Mouse (Mus musculus) hindbrain, embryonic 16.5 days (tissue): ENCODE measurements at regions not wholly inside any gene's neighbourhood (a gene's known extent, or its start where the extent isn't known, plus 50 kb on each side); places are given as distances from the start of the nearest gene placed in this dataset.
A peak's percentile ranks its signal among the peaks of the same experiment; 100 is the strongest.

Source experiments
- ATAC-seq: fragments of 200-750 bp; cut with Nextera tagmentation; 2 replicates; pipeline ENCODE4 v1.8.0; 2017; ENCODE audit warnings: moderate TSS enrichment, moderate library complexity
- H3K27ac ChIP-seq: fragments of 300-500 bp; sonication (generic); 2 replicates; pipeline ENCODE4 v1.5.1; 2014; ENCODE audit warnings: low read depth, mild to moderate bottlenecking, control low read depth, low read length, moderate library complexity
- H3K27me3 ChIP-seq: fragments of 300-500 bp; sonication (generic); replicated peaks from 2 replicates; pipeline ENCODE4 v1.6.1; 2014; ENCODE audit warnings: low read length; ENCODE audit not compliant: control insufficient read depth, insufficient read depth
- H3K36me3 ChIP-seq: fragments of 300-500 bp; sonication (generic); 2 replicates; pipeline ENCODE4 v1.6.1; 2014; ENCODE audit warnings: mild to moderate bottlenecking, low read length, moderate library complexity, mixed read lengths; ENCODE audit not compliant: control insufficient read depth, insufficient read depth
- H3K4me1 ChIP-seq: fragments of 300-500 bp; sonication (generic); 2 replicates; pipeline ENCODE4 v1.6.1; 2014; ENCODE audit warnings: low read depth, low read length; ENCODE audit not compliant: control insufficient read depth, insufficient read depth
- H3K4me2 ChIP-seq: fragments of 300-500 bp; sonication (generic); 2 replicates; pipeline ENCODE4 v1.6.1; 2014; ENCODE audit warnings: mild to moderate bottlenecking, low read length, control low read depth, moderate library complexity
- H3K4me3 ChIP-seq: fragments of 300-500 bp; sonication (generic); 2 replicates; pipeline ENCODE4 v1.5.1; 2014; ENCODE audit warnings: mild to moderate bottlenecking, low read length, control low read depth, moderate library complexity
- H3K9ac ChIP-seq: fragments of 300-500 bp; sonication (generic); 2 replicates; pipeline ENCODE4 v1.6.1; 2014; ENCODE audit warnings: low read depth, mild to moderate bottlenecking, control low read depth, low read length, moderate library complexity
- H3K9me3 ChIP-seq: fragments of 300-500 bp; sonication (generic); 2 replicates; pipeline ENCODE4 v1.6.1; 2014; ENCODE audit warnings: mild to moderate bottlenecking, low read length, moderate library complexity; ENCODE audit not compliant: control insufficient read depth
- WGBS: fragments of 180-500 bp; shearing (Covaris S2); extraction: QIAGEN DNeasy Blood & Tissue Kit; methylation state at CpG from one replicate; pipeline ENCODE4 v1.1.7; 2014; 5-methylcytosine and 5-hydroxymethylcytosine counted together

DNA sequence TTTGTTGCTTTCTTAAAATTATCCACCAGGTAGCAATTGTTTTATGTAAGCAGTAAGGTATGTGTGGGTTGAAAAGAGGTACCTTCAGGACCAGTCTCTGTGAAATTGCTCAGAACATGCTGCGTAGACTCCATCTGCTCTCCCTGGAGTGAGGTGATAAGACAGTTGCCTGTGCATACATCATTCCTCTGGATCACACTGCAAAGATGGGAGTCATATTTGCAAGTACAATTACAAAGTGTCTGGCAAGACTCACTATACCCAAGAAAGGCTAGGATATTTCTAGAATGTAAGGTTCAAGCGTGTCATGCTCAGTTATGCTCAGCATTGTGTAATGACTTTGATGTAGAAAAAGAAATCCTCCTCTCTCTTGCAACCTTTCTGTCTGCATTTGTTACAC, 1283.5 kb upstream of the Slc10a2 start:
- no peak for ATAC-seq
- no peak overlapping the region for H3K9ac ChIP-seq
- H3K36me3 ChIP-seq: no peaks in the 10 kb centered on the region
- H3K9me3 ChIP-seq: no peaks in the 10 kb centered on the region
- no peak overlapping the region for H3K4me3 ChIP-seq
- no peaks in the 10 kb centered on the region for H3K27me3 ChIP-seq
- H3K27ac ChIP-seq: no peak overlapping the region
- no peak overlapping the region for H3K4me2 ChIP-seq
- 81% methylated on average over 2 of the region's 2 CpGs for WGBS
- no peaks in the 10 kb centered on the region for H3K4me1 ChIP-seq

DNA sequence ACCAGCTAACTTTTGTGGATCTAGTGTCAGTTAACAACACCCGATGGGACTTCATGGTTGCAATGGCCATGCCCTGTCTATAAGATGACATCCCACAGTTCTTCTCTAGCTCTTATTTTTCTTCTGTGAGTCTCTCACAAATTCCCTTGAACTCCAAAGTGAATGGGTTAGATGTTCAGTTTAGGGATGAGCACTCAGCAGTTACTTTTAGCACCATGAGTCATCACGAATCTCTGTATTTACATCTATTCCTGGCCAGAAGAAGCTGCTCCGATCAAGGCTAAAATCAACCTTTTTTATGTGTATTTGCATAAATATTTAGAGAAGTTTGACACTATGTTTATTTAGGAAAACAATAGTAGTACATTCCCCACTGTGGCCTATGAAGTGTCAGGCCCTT, 1269.6 kb upstream of the Slc10a2 start:
- no peaks in the 10 kb centered on the region for H3K4me1 ChIP-seq
- no peak overlapping the region for H3K4me2 ChIP-seq
- no peaks in the 10 kb centered on the region for H3K27me3 ChIP-seq
- no peak overlapping the region for H3K27ac ChIP-seq
- ATAC-seq: no peak
- no peaks in the 10 kb centered on the region for H3K36me3 ChIP-seq
- H3K9me3 ChIP-seq: no peaks in the 10 kb centered on the region
- H3K9ac ChIP-seq: no peak overlapping the region
- no peak overlapping the region for H3K4me3 ChIP-seq
- WGBS: 58% methylated on average over 3 of the region's 3 CpGs

GRCm38 (mm10) chr8:6361403-6361942, 1256.3 kb upstream of the Slc10a2 start:
- no peaks in the 10 kb centered on the region for H3K27me3 ChIP-seq
- no peaks in the 10 kb centered on the region for H3K4me1 ChIP-seq
- no peak overlapping the region for H3K4me3 ChIP-seq
- no peak overlapping the region for H3K4me2 ChIP-seq
- H3K9ac ChIP-seq: no peak overlapping the region
- H3K27ac ChIP-seq: no peak overlapping the region
- ATAC-seq: no peak
- H3K9me3 ChIP-seq: no peaks in the 10 kb centered on the region
- WGBS: 73% methylated on average over 6 of the region's 6 CpGs
- H3K36me3 ChIP-seq: no peaks in the 10 kb centered on the region

- no peak overlapping the region for H3K4me2 ChIP-seq
- H3K4me3 ChIP-seq: no peak overlapping the region
- no peak for ATAC-seq
- H3K9ac ChIP-seq: no peak overlapping the region
- no peaks in the 10 kb centered on the region for H3K9me3 ChIP-seq
- WGBS: 40% methylated on average over 2 of the region's 2 CpGs
- no peaks in the 10 kb centered on the region for H3K4me1 ChIP-seq
- H3K27ac ChIP-seq: no peak overlapping the region
- no peaks in the 10 kb centered on the region for H3K36me3 ChIP-seq
- no peaks in the 10 kb centered on the region for H3K27me3 ChIP-seq
Measured at GRCm38 (mm10) chr8:6357866-6358265, 1252.7 kb upstream of the Slc10a2 start.

- H3K27ac ChIP-seq: no peak overlapping the region
- H3K36me3 ChIP-seq: no peaks in the 10 kb centered on the region
- no peak overlapping the region for H3K4me3 ChIP-seq
- H3K4me2 ChIP-seq: no peak overlapping the region
- H3K27me3 ChIP-seq: no peaks in the 10 kb centered on the region
- H3K9ac ChIP-seq: no peak overlapping the region
- no peaks in the 10 kb centered on the region for H3K9me3 ChIP-seq
- H3K4me1 ChIP-seq: no peaks in the 10 kb centered on the region
- WGBS: 73% methylated on average over 1 of the region's 1 CpGs
- ATAC-seq: no peak
Measured at GRCm38 (mm10) chr8:6350460-6350859, 1245.3 kb upstream of the Slc10a2 start.

GRCm38 (mm10) chr8:6350052-6350451, 1244.9 kb upstream of the Slc10a2 start:
- 35% methylated on average over 1 of the region's 1 CpGs for WGBS
- peak; percentile 72; the same call in 1 of the 2 replicates for ATAC-seq

DNA sequence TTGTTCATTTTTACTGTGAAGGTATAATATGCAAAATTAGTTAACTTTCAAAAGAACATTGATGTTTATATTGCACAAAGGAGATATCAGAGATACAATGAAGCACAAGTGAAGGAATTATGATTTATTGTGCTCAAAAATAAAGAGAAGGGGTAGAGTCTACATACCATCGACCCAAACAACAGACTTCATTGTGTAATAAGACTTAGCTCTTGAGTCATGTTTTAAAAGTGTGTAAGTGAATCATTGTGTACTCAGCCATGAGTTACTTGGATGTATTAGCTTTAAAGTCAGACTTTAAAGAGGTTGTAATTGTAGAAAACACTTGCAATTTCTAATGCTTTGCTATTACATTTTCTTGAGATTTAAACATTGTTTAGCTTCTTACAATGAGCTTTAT, 1240.6 kb upstream of the Slc10a2 start:
- no peak for ATAC-seq

More at GRCm38 (mm10) chr8:6350052-6350451, 1244.9 kb upstream of the Slc10a2 start:
- Histone ChIP-seq H3K4me3 (no peak overlapping the region), H3K4me1 (no peaks in the 10 kb centered on the region), H3K9ac (no peak overlapping the region), H3K27me3 (no peaks in the 10 kb centered on the region), H3K36me3 (no peaks in the 10 kb centered on the region), H3K9me3 (no peaks in the 10 kb centered on the region), H3K27ac (no peak overlapping the region), H3K4me2 (no peak overlapping the region)

GRCm38 (mm10) chr8:6340158-6340855, 1235.2 kb upstream of the Slc10a2 start:
- Histone ChIP-seq H3K4me3 (no peak overlapping the region), H3K9me3 (no peaks in the 10 kb centered on the region), H3K4me2 (no peak overlapping the region), H3K36me3 (no peaks in the 10 kb centered on the region), H3K27ac (no peak overlapping the region), H3K27me3 (no peaks in the 10 kb centered on the region), H3K4me1 (no peaks in the 10 kb centered on the region), H3K9ac (no peak overlapping the region)
- ATAC-seq: peak; percentile 37; the same call in 1 of the 2 replicates
- WGBS: 33% methylated on average over 3 of the region's 3 CpGs

More for the DNA sequence above, 1240.6 kb upstream of the Slc10a2 start:
- Histone ChIP-seq H3K4me2 (no peak overlapping the region), H3K4me3 (no peak overlapping the region), H3K27me3 (no peaks in the 10 kb centered on the region), H3K4me1 (no peaks in the 10 kb centered on the region), H3K27ac (no peak overlapping the region), H3K36me3 (no peaks in the 10 kb centered on the region), H3K9ac (no peak overlapping the region), H3K9me3 (no peaks in the 10 kb centered on the region)
- 80% methylated on average over 1 of the region's 1 CpGs for WGBS

DNA sequence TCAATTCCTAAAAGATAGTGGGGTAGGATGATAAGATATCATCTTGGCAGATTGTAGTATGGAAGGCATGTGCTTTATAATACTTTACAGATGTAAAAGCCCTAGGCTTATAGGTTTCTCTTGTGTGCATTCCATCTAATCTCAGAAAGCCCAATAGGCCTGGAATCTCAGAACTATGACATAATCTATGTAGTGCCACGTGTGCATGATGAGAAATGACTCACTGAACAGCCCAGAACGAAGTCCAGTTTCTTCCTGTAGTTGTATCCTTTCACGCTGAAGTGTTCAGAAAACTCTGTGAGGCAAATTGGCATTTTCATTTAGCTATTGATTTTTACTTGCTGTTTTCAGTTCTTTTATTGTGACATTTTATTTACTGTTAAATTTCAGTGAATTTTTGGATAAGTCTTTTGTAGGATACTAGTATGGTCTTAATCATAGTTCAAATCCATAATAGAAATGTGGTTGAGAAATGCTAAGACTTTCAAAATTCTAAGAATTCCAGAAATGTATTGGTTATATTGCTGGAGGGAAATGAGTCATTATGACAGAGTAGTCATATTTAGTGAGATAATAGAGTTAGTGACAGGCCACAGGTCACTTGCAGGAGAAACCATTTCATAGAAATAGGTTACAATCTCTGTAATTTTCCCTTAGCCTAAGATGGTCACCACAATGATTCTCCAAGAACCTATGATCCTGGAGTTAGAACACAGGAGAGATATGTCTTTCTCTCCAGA, 1229.3 kb upstream of the Slc10a2 start:
- no peaks in the 10 kb centered on the region for H3K4me1 ChIP-seq
- no peak overlapping the region for H3K27ac ChIP-seq
- H3K36me3 ChIP-seq: no peaks in the 10 kb centered on the region
- no peak for ATAC-seq
- WGBS: 83% methylated on average over 3 of the region's 3 CpGs
- H3K4me2 ChIP-seq: no peak overlapping the region
- H3K27me3 ChIP-seq: no peaks in the 10 kb centered on the region
- no peaks in the 10 kb centered on the region for H3K9me3 ChIP-seq
- H3K9ac ChIP-seq: no peak overlapping the region
- H3K4me3 ChIP-seq: no peak overlapping the region
